Mouse (Mus musculus): Measurements from ENCODE around the gene Aunip. TPM values are rescaled to one million over a fixed set of nuclear protein-coding genes. Genes with fewer than 3 reads are reported as not detected.
"Not testable (repeated sequence)": the region's sequence is repeated elsewhere in the genome, so short reads cannot be mapped to it uniquely, and the experiment has no call there.

Gene Aunip
- polyA plus RNA-seq, 1 experiment from 2014 or later = 2.9 TPM

DNA sequence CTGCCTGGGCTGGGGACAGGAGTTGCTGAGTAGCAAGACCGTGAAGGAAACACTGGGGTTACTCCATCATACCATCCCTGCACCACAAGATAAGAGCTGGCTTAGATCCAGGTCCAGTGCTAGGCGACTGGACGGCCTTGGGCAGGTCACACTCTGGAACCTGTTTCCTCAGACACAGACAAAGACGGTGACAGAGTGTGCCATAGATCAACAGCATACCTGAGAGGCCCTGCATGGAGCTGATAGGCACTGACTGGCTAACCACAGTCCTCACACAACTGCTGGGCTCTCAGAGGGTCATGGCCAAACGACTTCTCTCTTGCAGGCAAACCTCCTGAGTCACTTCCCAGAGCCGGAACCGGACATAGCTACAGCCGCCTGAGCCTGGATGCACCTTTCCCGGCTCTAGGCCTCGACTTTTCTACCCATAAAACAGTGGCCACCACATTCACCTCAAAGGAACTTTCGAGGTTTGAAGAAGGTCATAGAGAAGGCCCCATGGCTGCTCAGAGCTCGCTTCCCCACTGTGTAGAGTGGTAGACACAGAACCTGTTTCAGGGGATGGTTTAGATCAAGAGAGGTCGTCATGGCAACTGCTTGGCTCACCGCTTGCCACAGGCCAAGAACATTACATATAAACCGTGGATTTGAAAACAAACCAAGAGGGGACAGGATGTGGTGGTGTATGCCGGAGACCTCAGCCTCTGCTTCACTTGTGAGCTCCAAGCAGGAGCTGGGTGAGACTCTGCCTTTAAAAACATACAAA, 15.8 kb upstream of the Aunip start:
- H3K27ac ChIP-seq (ENCODE audit: low read depth, low read length) = no peak overlapping the region
- 66% methylated on average over 16 of the region's 16 CpGs for WGBS
- no peak overlapping the region for H3K4me3 ChIP-seq (ENCODE audit: low read length)
- H3K4me2 ChIP-seq (ENCODE audit: low read length) = no peak overlapping the region
- H3K4me1 ChIP-seq (ENCODE audit: control insufficient read depth, insufficient read depth, low read depth, low read length) = peaks cover 18% of the 10 kb centered on the region
- ATAC-seq = no peak
- H3K9me3 ChIP-seq (ENCODE audit: control insufficient read depth, low read length) = no peaks in the 10 kb centered on the region
- H3K9ac ChIP-seq (ENCODE audit: low read depth, low read length) = no peak overlapping the region
- H3K36me3 ChIP-seq (ENCODE audit: control insufficient read depth, insufficient read depth, low read length) = no peaks in the 10 kb centered on the region
- H3K27me3 ChIP-seq (replicated peaks; ENCODE audit: control insufficient read depth, insufficient read depth, low read length) = no peaks in the 10 kb centered on the region

DNA sequence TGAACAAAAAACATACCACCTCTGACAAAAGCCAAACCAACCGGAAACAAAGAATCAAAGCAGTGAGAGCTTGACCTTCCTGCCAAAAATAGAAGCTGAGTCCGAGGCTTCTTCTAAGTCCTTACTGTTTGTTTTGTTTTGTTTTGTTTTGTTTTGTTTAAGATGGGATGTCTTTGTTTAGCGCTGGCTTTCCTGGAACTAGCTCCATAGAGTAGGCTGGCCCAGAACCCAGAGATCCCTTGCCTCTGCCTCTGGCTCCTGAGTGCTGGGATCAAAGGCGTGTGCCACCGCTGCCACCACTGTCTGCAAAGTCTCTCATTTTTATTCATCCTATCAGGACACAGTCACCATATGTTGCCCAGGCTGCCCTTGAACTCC, 15.3 kb upstream of the Aunip start:
- 64% methylated on average over 5 of the region's 5 CpGs for WGBS
- Histone ChIP-seq H3K9me3 (ENCODE audit: control insufficient read depth, low read length) (no peaks in the 10 kb centered on the region), H3K36me3 (ENCODE audit: control insufficient read depth, insufficient read depth, low read length) (no peaks in the 10 kb centered on the region), H3K4me3 (ENCODE audit: low read length) (no peak overlapping the region), H3K9ac (ENCODE audit: low read depth, low read length) (no peak overlapping the region), H3K4me2 (ENCODE audit: low read length) (no peak overlapping the region), H3K4me1 (ENCODE audit: control insufficient read depth, insufficient read depth, low read depth, low read length) (peaks cover 18% of the 10 kb centered on the region), H3K27ac (ENCODE audit: low read depth, low read length) (no peak overlapping the region), H3K27me3 (replicated peaks; ENCODE audit: control insufficient read depth, insufficient read depth, low read length) (no peaks in the 10 kb centered on the region)
- ATAC-seq = no peak

DNA sequence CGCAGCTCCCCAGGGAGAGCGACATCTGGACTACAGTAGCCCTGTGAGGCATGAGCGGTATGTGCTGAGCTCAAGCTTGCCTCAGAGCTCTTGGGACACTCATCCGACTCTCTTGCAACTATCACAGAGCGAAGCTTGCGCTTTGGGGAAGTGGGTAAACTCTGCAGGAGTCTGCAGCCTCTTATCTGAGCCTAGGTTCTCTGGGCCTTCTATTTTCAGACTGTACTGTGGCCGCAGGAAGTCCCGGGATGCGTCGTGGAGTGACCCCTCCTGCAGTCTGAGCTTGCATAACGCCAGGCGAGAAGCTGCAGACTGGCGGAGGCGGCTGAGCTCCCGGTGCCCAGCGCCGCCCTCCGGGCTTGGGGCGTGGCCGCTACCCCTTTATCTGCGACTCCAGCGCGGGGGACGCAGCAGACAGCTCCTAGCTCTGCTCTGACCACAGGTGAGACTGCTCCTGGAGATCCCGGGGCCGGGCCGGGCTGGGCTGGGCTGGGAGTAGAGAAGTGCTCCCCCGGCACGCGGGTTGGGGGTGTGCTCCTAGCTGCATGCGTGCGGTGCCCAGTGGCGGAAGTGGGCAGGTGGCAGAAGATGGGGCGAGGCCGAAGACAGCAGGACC, 14.1 kb upstream of the Aunip start, which contains the start of gene Paqr7:
Gene Paqr7, plus strand, starts transcription at position 103 of the 616 bp plus-strand sequence.
- H3K4me3 ChIP-seq (ENCODE audit: low read length) = peak within 1 kb of the TSS; percentile 64
- H3K36me3 ChIP-seq (ENCODE audit: control insufficient read depth, insufficient read depth, low read length) = no peaks in the 10 kb centered on the region
- peak within 1 kb of the TSS; percentile 80 for H3K4me2 ChIP-seq (ENCODE audit: low read length)
- H3K4me1 ChIP-seq (ENCODE audit: control insufficient read depth, insufficient read depth, low read depth, low read length) = peaks cover 18% of the 10 kb centered on the region
- H3K9ac ChIP-seq (ENCODE audit: low read depth, low read length) = peak within 1 kb of the TSS; percentile 83
- peak within 1 kb of the TSS; percentile 81 for H3K27ac ChIP-seq (ENCODE audit: low read depth, low read length)
- no peaks in the 10 kb centered on the region for H3K9me3 ChIP-seq (ENCODE audit: control insufficient read depth, low read length)
- ATAC-seq = peak; percentile 72
- H3K27me3 ChIP-seq (replicated peaks; ENCODE audit: control insufficient read depth, insufficient read depth, low read length) = no peaks in the 10 kb centered on the region
- WGBS = 3% methylated on average over 33 of the region's 35 CpGs

DNA sequence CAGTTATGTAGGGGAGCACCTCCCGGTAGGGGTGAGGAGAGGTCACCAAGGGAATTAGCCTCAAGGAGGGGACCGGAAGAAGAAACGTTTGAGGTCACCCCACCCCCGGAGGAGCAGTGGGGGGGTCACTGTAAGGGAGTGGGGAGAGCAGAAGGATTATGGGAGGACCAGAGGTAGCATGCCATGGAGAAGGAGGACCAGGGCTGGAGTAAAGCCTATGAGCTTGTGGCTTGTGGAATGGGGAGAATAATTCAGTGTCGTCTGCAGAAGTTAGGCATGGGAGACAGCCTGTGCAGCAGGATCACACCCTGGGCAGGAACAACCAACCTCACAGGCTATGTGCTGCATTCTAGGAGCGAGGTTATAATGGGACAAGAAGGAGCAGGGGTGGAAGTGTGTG, 13.6 kb upstream of the Aunip start:
- no peaks in the 10 kb centered on the region for H3K27me3 ChIP-seq (replicated peaks; ENCODE audit: control insufficient read depth, insufficient read depth, low read length)
- H3K4me3 ChIP-seq (ENCODE audit: low read length) = peak overlapping the region; percentile 64
- 12% methylated on average over 6 of the region's 6 CpGs for WGBS
- H3K4me1 ChIP-seq (ENCODE audit: control insufficient read depth, insufficient read depth, low read depth, low read length) = peaks cover 18% of the 10 kb centered on the region
- peak; percentile 62 for ATAC-seq
- peak overlapping the region; percentile 81 for H3K27ac ChIP-seq (ENCODE audit: low read depth, low read length)
- no peaks in the 10 kb centered on the region for H3K36me3 ChIP-seq (ENCODE audit: control insufficient read depth, insufficient read depth, low read length)
- H3K4me2 ChIP-seq (ENCODE audit: low read length) = peak overlapping the region; percentile 80
- peak overlapping the region; percentile 83 for H3K9ac ChIP-seq (ENCODE audit: low read depth, low read length)
- H3K9me3 ChIP-seq (ENCODE audit: control insufficient read depth, low read length) = no peaks in the 10 kb centered on the region

DNA sequence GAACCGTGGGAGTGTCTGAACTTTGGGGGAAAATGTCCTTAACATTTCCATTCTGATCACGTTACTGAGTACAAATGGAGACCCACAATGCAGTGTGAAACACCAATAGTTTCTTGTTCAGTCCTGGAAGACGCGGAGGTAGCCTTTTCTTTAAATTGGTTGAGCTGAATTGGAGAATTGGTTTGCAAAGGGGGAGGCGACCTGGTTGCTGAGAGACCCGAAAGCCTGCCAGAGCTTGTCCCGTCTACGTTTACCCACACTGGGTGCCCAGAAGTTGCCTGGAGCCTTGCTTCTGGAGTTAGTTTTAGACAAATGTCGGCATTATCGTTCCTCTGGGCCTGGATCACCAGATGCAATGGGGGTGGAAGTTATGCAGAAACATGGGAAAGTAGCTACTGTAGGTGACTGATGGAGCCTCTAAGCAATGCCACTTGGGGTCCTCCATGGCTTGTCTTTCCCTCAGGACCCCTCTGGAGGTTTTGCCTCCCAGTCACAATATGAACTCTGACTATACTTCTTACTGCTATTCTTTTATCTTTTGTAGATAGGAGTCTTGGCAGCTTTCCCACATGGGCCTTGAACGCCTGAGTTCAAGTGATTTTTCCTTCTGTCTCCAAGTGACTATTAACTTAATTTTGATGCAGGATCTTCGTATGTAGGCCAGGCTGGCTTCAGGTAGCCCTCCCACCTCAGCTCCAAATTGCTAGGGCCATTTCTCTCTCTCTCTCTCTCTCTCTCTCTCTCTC, 12.6 kb upstream of the Aunip start:
- Histone ChIP-seq H3K27ac (ENCODE audit: low read depth, low read length) (peak overlapping the region; percentile 81), H3K27me3 (replicated peaks; ENCODE audit: control insufficient read depth, insufficient read depth, low read length) (no peaks in the 10 kb centered on the region), H3K9me3 (ENCODE audit: control insufficient read depth, low read length) (no peaks in the 10 kb centered on the region), H3K4me1 (ENCODE audit: control insufficient read depth, insufficient read depth, low read depth, low read length) (peaks cover 18% of the 10 kb centered on the region), H3K9ac (ENCODE audit: low read depth, low read length) (peak overlapping the region; percentile 83), H3K36me3 (ENCODE audit: control insufficient read depth, insufficient read depth, low read length) (no peaks in the 10 kb centered on the region), H3K4me3 (ENCODE audit: low read length) (peak overlapping the region; percentile 64), H3K4me2 (ENCODE audit: low read length) (peak overlapping the region; percentile 80)
- 54% methylated on average over 12 of the region's 12 CpGs for WGBS
- ATAC-seq = peak; percentile 65

DNA sequence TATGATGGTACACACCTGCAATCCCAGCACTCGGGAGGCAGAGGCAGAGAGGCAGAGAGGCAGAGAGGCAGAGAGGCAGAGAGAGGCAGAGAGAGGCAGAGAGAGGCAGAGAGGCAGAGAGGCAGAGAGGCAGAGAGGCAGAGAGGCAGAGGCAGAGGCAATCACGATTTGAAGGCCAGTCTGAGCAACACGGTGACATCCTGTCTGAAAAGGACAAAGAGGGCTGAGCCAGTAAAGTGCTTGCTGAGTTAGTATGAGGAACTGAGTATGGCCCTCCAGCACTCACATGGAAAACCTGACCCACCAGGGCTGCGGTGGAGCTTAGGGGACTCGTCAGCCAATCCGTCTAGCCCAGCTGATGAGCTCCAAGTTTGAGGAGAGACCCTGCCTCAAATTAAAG, 11.8 kb upstream of the Aunip start:
- H3K4me2 ChIP-seq (ENCODE audit: low read length) = not testable (repeated sequence)
- peak overlapping the region; percentile 49 for H3K27ac ChIP-seq (ENCODE audit: low read depth, low read length)
- WGBS = 88% methylated on average over 6 of the region's 6 CpGs

DNA sequence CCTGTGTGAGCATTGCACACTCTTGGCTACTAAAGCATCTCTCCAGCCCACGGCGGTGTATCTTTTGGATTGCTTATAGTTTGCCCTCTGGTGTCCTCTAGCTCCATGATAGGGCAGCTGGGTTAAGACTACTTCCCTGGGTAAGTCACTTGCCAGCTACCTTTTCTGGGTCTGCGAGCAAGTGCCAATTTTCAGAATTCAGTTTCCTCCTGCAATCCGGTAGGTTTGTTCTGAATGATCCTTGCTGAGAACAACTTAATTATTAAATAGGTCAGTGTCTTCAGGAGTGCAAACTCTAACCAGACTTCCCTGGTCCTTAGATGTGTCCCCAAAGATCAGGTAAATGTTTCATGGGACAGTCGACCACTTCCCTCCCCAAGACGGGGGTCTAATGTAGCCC, 9.7 kb upstream of the Aunip start:
- H3K4me2 ChIP-seq (ENCODE audit: low read length) = no peak overlapping the region
- no peak overlapping the region for H3K9ac ChIP-seq (ENCODE audit: low read depth, low read length)
- no peak for ATAC-seq
- H3K4me3 ChIP-seq (ENCODE audit: low read length) = no peak overlapping the region
- no peaks in the 10 kb centered on the region for H3K27me3 ChIP-seq (replicated peaks; ENCODE audit: control insufficient read depth, insufficient read depth, low read length)
- H3K9me3 ChIP-seq (ENCODE audit: control insufficient read depth, low read length) = no peaks in the 10 kb centered on the region
- no peak overlapping the region for H3K27ac ChIP-seq (ENCODE audit: low read depth, low read length)
- H3K36me3 ChIP-seq (ENCODE audit: control insufficient read depth, insufficient read depth, low read length) = no peaks in the 10 kb centered on the region
- 91% methylated on average over 6 of the region's 6 CpGs for WGBS
- H3K4me1 ChIP-seq (ENCODE audit: control insufficient read depth, insufficient read depth, low read depth, low read length) = peaks cover 13% of the 10 kb centered on the region

More for the DNA sequence above, 11.8 kb upstream of the Aunip start:
- not testable (repeated sequence) for ATAC-seq; H3K36me3 ChIP-seq (ENCODE audit: control insufficient read depth, insufficient read depth, low read length); H3K27me3 ChIP-seq (replicated peaks; ENCODE audit: control insufficient read depth, insufficient read depth, low read length); H3K4me3 ChIP-seq (ENCODE audit: low read length); H3K9me3 ChIP-seq (ENCODE audit: control insufficient read depth, low read length); H3K9ac ChIP-seq (ENCODE audit: low read depth, low read length)
- H3K4me1 ChIP-seq (ENCODE audit: control insufficient read depth, insufficient read depth, low read depth, low read length) = peaks cover 18% of the 10 kb centered on the region

DNA sequence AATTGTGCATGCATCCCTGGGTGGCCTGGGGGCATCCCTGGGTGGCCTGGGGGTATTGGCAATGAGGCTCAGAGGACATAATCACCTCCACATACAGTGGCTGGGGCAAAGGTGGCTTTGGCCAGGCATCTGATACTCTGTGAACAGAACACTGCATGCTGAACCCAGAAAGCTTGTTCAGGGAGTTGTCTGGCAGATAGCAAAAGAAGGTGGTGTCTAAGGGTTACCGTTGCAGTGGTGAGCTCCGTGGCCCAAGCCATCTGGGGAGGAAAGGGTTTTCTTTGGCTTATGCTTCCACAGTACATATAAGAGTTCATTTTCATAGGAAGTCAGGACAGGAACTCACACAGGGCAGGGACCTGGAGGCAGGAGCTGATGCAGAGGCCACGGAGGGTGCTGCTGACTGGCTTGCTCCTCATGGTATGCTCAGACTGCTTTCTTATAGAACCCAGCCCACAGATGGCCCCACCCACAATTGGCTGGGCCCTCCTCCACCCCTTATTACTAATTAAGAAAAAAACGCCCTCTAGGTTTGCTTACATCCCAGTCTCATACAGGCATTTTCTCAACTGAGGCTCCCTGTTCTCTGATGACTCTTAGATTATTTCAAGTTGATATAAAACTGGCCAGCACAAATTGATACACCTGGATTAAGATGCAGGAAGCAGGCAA, 7.0 kb upstream of the Aunip start:
- WGBS = 85% methylated on average over 4 of the region's 4 CpGs
- Histone ChIP-seq H3K4me1 (ENCODE audit: control insufficient read depth, insufficient read depth, low read depth, low read length) (no peaks in the 10 kb centered on the region), H3K9me3 (ENCODE audit: control insufficient read depth, low read length) (no peaks in the 10 kb centered on the region), H3K27me3 (replicated peaks; ENCODE audit: control insufficient read depth, insufficient read depth, low read length) (no peaks in the 10 kb centered on the region; the same call in 1 of the 2 replicates), H3K36me3 (ENCODE audit: control insufficient read depth, insufficient read depth, low read length) (peaks cover 5% of the 10 kb centered on the region), H3K9ac (ENCODE audit: low read depth, low read length) (no peak overlapping the region), H3K4me3 (ENCODE audit: low read length) (no peak overlapping the region), H3K4me2 (ENCODE audit: low read length) (no peak overlapping the region), H3K27ac (ENCODE audit: low read depth, low read length) (no peak overlapping the region)
- ATAC-seq = no peak
